Mouse (Mus musculus) lung, adult 18-20 months (tissue): Measurements from ENCODE around the gene Flywch1.
"Not testable (repeated sequence)": the region's sequence is repeated elsewhere in the genome, so short reads cannot be mapped to it uniquely, and the experiment has no call there.

Source experiments
- DNase-seq, 2 experiments: peaks; one replicate each; pipeline ENCODE4 v3.0.0; 2022; ENCODE audit warnings: mixed read lengths in 2 of 2

Gene Flywch1

GRCm38 (mm10) chr17:23777141-23777540 is 5.7 kb upstream of the Flywch1 start:
- DNase-seq, result no peak

GRCm38 (mm10) chr17:23776216-23776615 is 4.8 kb upstream of the Flywch1 start:
- DNase-seq, result no peak

- peak; percentile 86 for DNase-seq
Measured at GRCm38 (mm10) chr17:23774090-23774489, 2.7 kb upstream of the Flywch1 start.

- DNase-seq, result no peak
Measured at GRCm38 (mm10) chr17:23773676-23774075, 2.3 kb upstream of the Flywch1 start.

GRCm38 (mm10) chr17:23772219-23772556 is 786 bp upstream of the Flywch1 start:
- DNase-seq, result not testable (repeated sequence)

GRCm38 (mm10) chr17:23770896-23771283 is 512 bp downstream of the Flywch1 start:
- DNase-seq, result peak in 1 of 2 experiments; percentile 17

GRCm38 (mm10) chr17:23770493-23770892 is 909 bp downstream of the Flywch1 start:
- DNase-seq, result no peak

- DNase-seq, result no peak
Measured at GRCm38 (mm10) chr17:23762976-23763375, 8.4 kb downstream of the Flywch1 start.

GRCm38 (mm10) chr17:23761155-23761554 is 10.2 kb downstream of the Flywch1 start:
- no peak for DNase-seq

- no peak for DNase-seq
Measured at GRCm38 (mm10) chr17:23760231-23760630, 11.2 kb downstream of the Flywch1 start.

GRCm38 (mm10) chr17:23758801-23759200 is 12.6 kb downstream of the Flywch1 start:
- no peak for DNase-seq

GRCm38 (mm10) chr17:23757581-23757980 is 13.8 kb downstream of the Flywch1 start:
- DNase-seq, result no peak

- DNase-seq, result no peak
Measured at GRCm38 (mm10) chr17:23755689-23756088, 15.7 kb downstream of the Flywch1 start.

- no peak for DNase-seq
Measured at GRCm38 (mm10) chr17:23749400-23750191, 21.8 kb downstream of the Flywch1 start.

GRCm38 (mm10) chr17:23748631-23749391 is 22.6 kb downstream of the Flywch1 start:
- DNase-seq, result peak; percentile 77 to 88

- DNase-seq, result no peak
Measured at GRCm38 (mm10) chr17:23748026-23748425, 23.4 kb downstream of the Flywch1 start.

- no peak for DNase-seq
Measured at GRCm38 (mm10) chr17:23747471-23747870, 23.9 kb downstream of the Flywch1 start.

GRCm38 (mm10) chr17:23746767-23747166 is 24.6 kb downstream of the Flywch1 start:
- DNase-seq, result no peak

- no peak for DNase-seq
Measured at GRCm38 (mm10) chr17:23746311-23746710, 25.1 kb downstream of the Flywch1 start.

- no peak for DNase-seq
Measured at GRCm38 (mm10) chr17:23745301-23746251, 25.8 kb downstream of the Flywch1 start, which contains the start of gene Kremen2. Gene Kremen2 (minus strand): TSS chr17:23745833.

GRCm38 (mm10) chr17:23744651-23745050 is 26.8 kb downstream of the Flywch1 start:
- DNase-seq, result no peak

- DNase-seq, result no peak
Measured at GRCm38 (mm10) chr17:23744076-23744475, 27.3 kb downstream of the Flywch1 start.

- no peak for DNase-seq
Measured at GRCm38 (mm10) chr17:23742941-23743340, 28.5 kb downstream of the Flywch1 start.
